Mouse (Mus musculus) urinary bladder, postnatal 0 days (tissue): ENCODE data around the gene Phlpp1. TPM values are rescaled to one million over a fixed set of nuclear protein-coding genes. Genes with fewer than 3 reads are reported as not detected.

ENCODE experiments used
- polyA plus RNA-seq: library from polyadenylated mRNA; unstranded; fragments of >200 nt; fragmentation: Nextera tagmentation; extraction: Ambion mirVana; gene quantifications from 2 replicates; pipeline ENCODE4 v1.2.1, GENCODE M21; 2015

Phlpp1 gene
- polyA plus RNA-seq = 4.3 and 4.5 TPM in 2 replicates

GRCm38 (mm10) chr1:106171241-106172220 lies at the start of gene Phlpp1:
Gene Phlpp1 (plus strand): TSS chr1:106171752.

Other genes with a start within 250 kb of the Phlpp1 start
- 1.1 and 1.2 TPM in 2 replicates for gene Zcchc2, start 181.3 kb upstream of the Phlpp1 start, polyA plus RNA-seq